Mouse (Mus musculus): Measurements from ENCODE around the gene Use1. TPM values are rescaled to one million over a fixed set of nuclear protein-coding genes. Genes with fewer than 3 reads are reported as not detected.
A peak's percentile ranks its signal among the peaks of the same experiment; 100 is the strongest.
"Not testable (repeated sequence)": the region's sequence is repeated elsewhere in the genome, so short reads cannot be mapped to it uniquely, and the experiment has no call there.

Use1 gene
- 113 TPM in 2 replicates for polyA plus RNA-seq (2015; fragmentation: Nextera tagmentation; extraction: Ambion mirVana)

DNA sequence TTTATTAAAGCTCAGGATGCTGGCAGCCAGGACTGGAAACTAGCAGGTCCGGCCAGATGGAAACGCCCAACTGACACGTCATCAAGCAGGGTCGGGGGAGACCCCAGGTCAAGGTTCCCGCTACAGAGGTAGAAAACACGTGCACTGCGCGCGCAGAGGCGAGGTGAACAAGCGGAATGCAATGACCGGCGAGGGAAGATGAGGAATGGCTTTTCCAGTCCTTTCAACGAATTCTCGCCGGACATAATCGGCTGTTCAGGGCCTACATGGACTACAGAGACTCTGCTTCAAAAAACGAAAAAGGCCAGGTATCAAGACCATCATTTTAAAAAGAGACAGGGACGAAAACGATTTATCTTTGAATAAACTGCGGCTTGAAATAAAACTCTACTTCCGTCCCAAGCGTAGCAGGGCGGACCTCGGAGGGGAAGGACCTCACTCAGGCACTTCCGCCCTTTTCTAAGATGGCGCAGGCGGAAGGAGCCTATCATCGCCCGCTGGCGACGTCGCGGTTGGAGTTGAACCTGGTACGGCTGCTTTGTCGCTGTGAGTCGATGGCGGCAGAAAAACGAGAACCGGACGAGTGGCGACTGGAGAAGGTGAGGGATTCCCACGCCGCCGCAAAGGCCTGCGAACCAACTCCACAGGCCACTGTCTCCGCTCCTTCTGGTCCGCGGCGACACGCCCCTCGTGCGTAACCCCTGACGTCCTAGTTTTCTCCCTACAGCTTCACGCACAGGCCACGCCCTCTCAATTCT lies at the start of gene Use1:
TSS of gene Use1 (plus strand) at position 78 of the 758 bp plus-strand sequence.
- peak; percentile 83 for ATAC-seq (ENCODE audit: low FRiP score, low read depth)
- H3K4me3 ChIP-seq: peak within 1 kb of the TSS; percentile 73
- peaks cover 28% of the 10 kb centered on the region for H3K4me1 ChIP-seq (replicated peaks)
- peak within 1 kb of the TSS; percentile 70 for H3K9ac ChIP-seq
- H3K9me3 ChIP-seq: no peaks in the 10 kb centered on the region
- H3K27ac ChIP-seq (replicated peaks): peak within 1 kb of the TSS; percentile 97
- peak within 1 kb of the TSS; percentile 80 for H3K4me2 ChIP-seq
- no peaks in the 10 kb centered on the region for H3K27me3 ChIP-seq
- WGBS: under 1% methylated on average over 56 of the region's 56 CpGs
- no peaks in the 10 kb centered on the region for H3K36me3 ChIP-seq

GRCm38 (mm10) chr8:71318610-71319009 lies 48.0 kb upstream of the Use1 start:
- H3K4me1 ChIP-seq (replicated peaks); H3K4me3 ChIP-seq; H3K9ac ChIP-seq; H3K27ac ChIP-seq (replicated peaks); H3K27me3 ChIP-seq; H3K9me3 ChIP-seq; H3K4me2 ChIP-seq; ATAC-seq (ENCODE audit: low FRiP score, low read depth): not testable (repeated sequence)
- H3K36me3 ChIP-seq: peaks cover 15% of the 10 kb centered on the region
- WGBS: 79% methylated on average over 5 of the region's 5 CpGs

DNA sequence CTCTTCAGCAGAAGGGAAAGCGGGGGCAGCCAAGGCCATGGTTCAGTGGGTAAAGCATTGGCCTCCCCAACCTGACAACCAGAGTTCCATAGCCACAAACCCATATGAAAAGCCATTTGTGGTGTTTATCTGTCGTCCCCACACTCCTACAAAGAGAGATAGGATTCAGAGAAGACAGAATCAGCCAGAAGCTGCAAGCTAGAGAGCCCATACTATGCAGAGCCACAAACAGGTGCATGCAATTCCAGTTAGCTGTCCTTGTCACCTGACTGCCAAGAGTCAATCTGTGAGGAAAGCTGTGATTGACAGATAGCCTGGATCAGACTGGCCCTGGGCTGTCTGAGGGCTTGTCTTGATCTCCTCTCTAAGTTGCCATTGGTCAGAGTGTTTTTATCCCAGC lies 46.9 kb upstream of the Use1 start:
- not testable (repeated sequence) for H3K4me3 ChIP-seq; H3K4me2 ChIP-seq; H3K27ac ChIP-seq (replicated peaks); H3K4me1 ChIP-seq (replicated peaks); H3K9ac ChIP-seq; ATAC-seq (ENCODE audit: low FRiP score, low read depth); H3K27me3 ChIP-seq; H3K9me3 ChIP-seq
- whole genome bisulfite sequencing: 96% methylated on average over 2 of the region's 2 CpGs
- peaks cover 26% of the 10 kb centered on the region for H3K36me3 ChIP-seq

DNA sequence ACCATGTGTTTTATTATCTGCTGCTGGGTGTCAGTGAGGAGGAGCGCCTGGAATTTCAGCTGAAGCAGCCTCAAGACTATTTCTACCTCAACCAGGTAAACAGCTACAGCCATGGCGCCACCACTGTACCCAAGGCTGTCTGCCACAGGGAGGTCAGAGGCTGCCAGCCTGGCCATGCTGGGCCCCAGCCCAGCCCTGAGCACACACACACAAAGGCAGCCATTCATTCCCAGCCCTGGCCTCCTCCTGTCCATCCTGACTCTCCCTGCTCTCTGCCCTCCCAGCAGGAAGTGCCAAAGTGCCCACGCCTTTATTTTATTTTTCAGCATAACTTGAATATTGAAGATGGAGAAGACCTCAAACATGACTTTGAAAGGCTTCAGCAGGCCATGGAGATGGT lies 43.7 kb upstream of the Use1 start:
- WGBS: 93% methylated on average over 3 of the region's 3 CpGs
- peaks cover 51% of the 10 kb centered on the region for H3K36me3 ChIP-seq

GRCm38 (mm10) chr8:71324848-71325247 lies 41.8 kb upstream of the Use1 start:
- Histone ChIP-seq H3K9ac (no peak overlapping the region), H3K4me3 (no peak overlapping the region), H3K4me1 (replicated peaks) (no peaks in the 10 kb centered on the region), H3K36me3 (peaks cover 64% of the 10 kb centered on the region), H3K4me2 (no peak overlapping the region), H3K9me3 (no peaks in the 10 kb centered on the region), H3K27ac (replicated peaks) (no peak overlapping the region), H3K27me3 (no peaks in the 10 kb centered on the region)
- no peak for ATAC-seq (ENCODE audit: low FRiP score, low read depth)
- WGBS: 100% methylated on average over 1 of the region's 1 CpGs

More for the DNA sequence above, 43.7 kb upstream of the Use1 start:
- no peak overlapping the region for H3K4me3 ChIP-seq
- H3K4me1 ChIP-seq (replicated peaks): no peaks in the 10 kb centered on the region
- no peaks in the 10 kb centered on the region for H3K9me3 ChIP-seq
- H3K4me2 ChIP-seq: no peak overlapping the region
- no peak overlapping the region for H3K27ac ChIP-seq (replicated peaks)
- no peak for ATAC-seq (ENCODE audit: low FRiP score, low read depth)
- no peaks in the 10 kb centered on the region for H3K27me3 ChIP-seq
- no peak overlapping the region for H3K9ac ChIP-seq

DNA sequence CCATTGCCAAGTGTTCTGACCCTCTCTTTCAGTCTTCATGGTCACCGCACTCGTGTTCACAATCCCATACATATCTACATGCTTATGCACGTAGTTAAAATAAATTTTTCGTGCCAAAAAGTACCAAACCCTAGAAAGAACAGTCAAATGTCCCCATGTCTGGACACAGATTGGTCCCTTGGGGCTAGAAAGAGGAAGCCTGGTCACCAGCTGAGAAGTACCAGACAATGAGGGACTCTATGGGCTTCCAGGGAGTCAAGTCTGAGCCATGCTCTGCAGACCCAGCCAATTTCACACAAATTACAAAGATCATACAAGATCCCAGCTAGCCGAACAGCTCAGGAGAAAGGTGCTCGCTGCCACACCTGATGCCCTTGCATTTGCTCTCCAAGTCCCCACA lies 28.8 kb upstream of the Use1 start:
- WGBS: 94% methylated on average over 6 of the region's 6 CpGs
- ATAC-seq (ENCODE audit: low FRiP score, low read depth): not testable (repeated sequence)
- peaks cover 39% of the 10 kb centered on the region for H3K36me3 ChIP-seq

GRCm38 (mm10) chr8:71340625-71341024 lies 26.0 kb upstream of the Use1 start:
- no peak overlapping the region for H3K4me3 ChIP-seq
- WGBS: 74% methylated on average over 5 of the region's 5 CpGs
- H3K27me3 ChIP-seq: no peaks in the 10 kb centered on the region
- H3K27ac ChIP-seq (replicated peaks): no peak overlapping the region
- H3K4me1 ChIP-seq (replicated peaks): no peaks in the 10 kb centered on the region
- H3K36me3 ChIP-seq: peaks cover 57% of the 10 kb centered on the region
- no peak for ATAC-seq (ENCODE audit: low FRiP score, low read depth)
- no peak overlapping the region for H3K9ac ChIP-seq
- H3K4me2 ChIP-seq: no peak overlapping the region
- no peaks in the 10 kb centered on the region for H3K9me3 ChIP-seq

More for the DNA sequence above, 28.8 kb upstream of the Use1 start:
- H3K27me3 ChIP-seq; H3K4me3 ChIP-seq; H3K4me2 ChIP-seq; H3K4me1 ChIP-seq (replicated peaks); H3K27ac ChIP-seq (replicated peaks); H3K9me3 ChIP-seq; H3K9ac ChIP-seq: not testable (repeated sequence)

DNA sequence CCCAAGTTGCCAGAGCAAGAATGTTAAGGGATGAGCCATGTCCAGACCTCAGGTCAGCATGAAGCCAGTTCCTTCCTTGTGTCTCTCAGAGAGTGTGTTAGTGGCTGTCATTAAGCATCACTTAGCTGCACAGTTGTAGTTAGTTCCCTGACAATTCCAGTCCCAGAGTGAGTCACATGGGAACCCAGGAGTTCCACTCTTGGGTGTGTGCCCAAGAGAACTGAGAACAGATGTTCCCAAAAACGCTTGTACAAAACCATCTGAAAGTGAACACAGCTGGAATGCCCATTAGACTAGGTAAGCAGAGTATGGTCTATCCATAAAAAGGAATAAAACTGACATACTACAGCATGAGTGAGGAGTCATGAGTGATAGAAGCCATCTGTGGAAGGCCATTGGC lies 20.1 kb upstream of the Use1 start:
- no peak for ATAC-seq (ENCODE audit: low FRiP score, low read depth)
- H3K36me3 ChIP-seq: peaks cover 87% of the 10 kb centered on the region
- H3K27ac ChIP-seq (replicated peaks): no peak overlapping the region
- H3K4me1 ChIP-seq (replicated peaks): no peaks in the 10 kb centered on the region
- H3K9ac ChIP-seq: no peak overlapping the region
- no peaks in the 10 kb centered on the region for H3K9me3 ChIP-seq
- H3K27me3 ChIP-seq: no peaks in the 10 kb centered on the region
- WGBS: 94% methylated on average over 1 of the region's 1 CpGs
- no peak overlapping the region for H3K4me2 ChIP-seq
- H3K4me3 ChIP-seq: no peak overlapping the region

GRCm38 (mm10) chr8:71351117-71351516 lies 15.5 kb upstream of the Use1 start:
- no peak overlapping the region for H3K4me2 ChIP-seq
- H3K27ac ChIP-seq (replicated peaks): no peak overlapping the region
- ATAC-seq (ENCODE audit: low FRiP score, low read depth): no peak
- H3K4me1 ChIP-seq (replicated peaks): no peaks in the 10 kb centered on the region
- 81% methylated on average over 3 of the region's 3 CpGs for WGBS
- no peak overlapping the region for H3K4me3 ChIP-seq
- no peak overlapping the region for H3K9ac ChIP-seq
- H3K9me3 ChIP-seq: no peaks in the 10 kb centered on the region
- no peaks in the 10 kb centered on the region for H3K27me3 ChIP-seq
- H3K36me3 ChIP-seq: peaks cover 94% of the 10 kb centered on the region

DNA sequence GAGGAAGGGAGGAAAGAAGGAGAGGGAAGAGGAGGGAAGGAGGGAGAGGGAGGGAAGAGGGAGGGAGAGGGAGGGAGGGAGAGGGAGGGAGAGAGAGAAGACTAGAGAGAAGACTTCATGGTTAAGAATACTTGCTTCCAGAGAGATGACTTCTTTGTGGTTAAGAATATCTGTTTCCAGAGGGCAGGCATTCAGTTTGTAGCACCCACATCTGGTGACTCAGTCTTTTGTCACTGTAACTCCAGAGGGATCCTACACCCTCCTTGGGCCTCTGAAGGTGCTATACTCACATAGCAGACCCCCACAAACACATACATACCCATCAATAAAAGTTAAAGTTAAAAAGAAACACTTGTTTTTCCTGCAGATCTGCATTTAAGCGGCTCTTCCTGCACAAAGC lies 15.1 kb upstream of the Use1 start:
- ATAC-seq (ENCODE audit: low FRiP score, low read depth): no peak
- H3K4me3 ChIP-seq: no peak overlapping the region
- H3K9me3 ChIP-seq: no peaks in the 10 kb centered on the region
- H3K27me3 ChIP-seq: no peaks in the 10 kb centered on the region
- no peaks in the 10 kb centered on the region for H3K4me1 ChIP-seq (replicated peaks)
- H3K4me2 ChIP-seq: no peak overlapping the region
- peaks cover 94% of the 10 kb centered on the region for H3K36me3 ChIP-seq
- no peak overlapping the region for H3K9ac ChIP-seq
- H3K27ac ChIP-seq (replicated peaks): no peak overlapping the region
- WGBS: 97% methylated on average over 1 of the region's 1 CpGs

DNA sequence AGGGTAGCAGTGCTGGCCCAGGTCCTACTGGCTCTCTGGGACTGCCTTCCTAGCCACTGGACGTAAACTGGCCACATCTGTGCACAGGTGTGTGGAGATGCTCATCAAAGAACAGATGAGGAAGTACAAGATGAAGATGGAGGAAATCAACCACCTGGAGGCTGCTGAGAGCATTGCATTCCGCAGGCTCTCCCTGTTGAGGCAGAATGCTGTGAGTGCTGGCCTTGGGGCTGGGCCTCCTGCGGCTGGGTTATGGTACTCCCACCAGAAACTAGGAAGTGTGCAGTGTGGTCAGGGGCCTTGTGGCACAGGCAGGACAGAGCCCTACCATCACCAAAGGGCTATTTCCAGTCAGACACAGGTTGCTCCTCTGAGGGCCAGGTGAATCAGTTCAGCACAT lies 8.6 kb upstream of the Use1 start:
- Histone ChIP-seq H3K9me3 (no peaks in the 10 kb centered on the region), H3K36me3 (peaks cover 56% of the 10 kb centered on the region), H3K4me2 (no peak overlapping the region), H3K4me3 (no peak overlapping the region), H3K4me1 (replicated peaks) (no peaks in the 10 kb centered on the region), H3K27me3 (no peaks in the 10 kb centered on the region), H3K27ac (replicated peaks) (no peak overlapping the region), H3K9ac (no peak overlapping the region)
- WGBS: 87% methylated on average over 3 of the region's 3 CpGs
- no peak for ATAC-seq (ENCODE audit: low FRiP score, low read depth)

DNA sequence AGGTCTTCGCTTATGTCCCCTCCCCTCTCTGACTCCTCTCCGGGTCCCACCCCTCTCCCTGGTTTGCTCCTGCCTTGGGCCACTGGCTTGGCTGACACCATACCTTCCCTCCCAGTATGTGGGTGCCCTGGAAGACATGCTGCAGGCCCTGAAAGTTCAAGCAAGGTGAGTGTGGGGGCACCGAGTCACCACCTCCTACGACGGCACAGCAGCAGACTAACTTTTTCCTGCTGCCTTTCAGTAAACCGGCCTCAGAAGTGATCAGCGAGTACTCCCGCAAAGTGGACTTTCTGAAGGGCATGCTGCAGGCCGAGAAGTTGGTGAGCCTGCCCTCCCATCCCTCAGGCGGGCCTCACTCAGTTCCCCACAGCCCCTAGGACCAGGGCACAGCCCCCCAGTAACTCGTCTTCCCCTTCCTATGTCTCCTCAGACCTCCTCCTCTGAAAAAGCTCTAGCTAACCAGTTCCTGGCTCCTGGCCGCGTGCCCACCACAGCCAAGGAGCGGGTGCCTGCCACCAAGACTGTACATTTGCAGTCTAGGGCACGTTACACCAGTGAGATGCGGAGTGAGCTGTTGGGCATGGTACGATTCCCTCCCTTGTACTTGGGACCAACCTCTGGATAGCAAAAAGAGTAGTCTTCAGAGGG lies 1.0 kb downstream of the Use1 start:
- Histone ChIP-seq H3K27me3 (no peaks in the 10 kb centered on the region), H3K4me1 (replicated peaks) (peaks cover 28% of the 10 kb centered on the region), H3K36me3 (no peaks in the 10 kb centered on the region), H3K4me2 (peak overlapping the region; percentile 80), H3K27ac (replicated peaks) (peak overlapping the region; percentile 97), H3K9me3 (no peaks in the 10 kb centered on the region), H3K9ac (peak overlapping the region; percentile 70), H3K4me3 (peak overlapping the region; percentile 73)
- 55% methylated on average over 17 of the region's 17 CpGs for WGBS
- 0 out of 2 replicates have a peak, but pooled peaks have one; percentile 0 for ATAC-seq (ENCODE audit: low FRiP score, low read depth)
